Mouse (Mus musculus) embryo, embryonic 10 days (tissue): ENCODE results near the gene Nid1.
"Not testable (repeated sequence)": the region's sequence is repeated elsewhere in the genome, so short reads cannot be mapped to it uniquely, and the experiment has no call there.

Source experiments
- DNase-seq: peaks from one replicate; pipeline ENCODE4 v3.0.0-alpha.2; 2015; ENCODE audit warnings: low spot score

Nid1 gene

DNA sequence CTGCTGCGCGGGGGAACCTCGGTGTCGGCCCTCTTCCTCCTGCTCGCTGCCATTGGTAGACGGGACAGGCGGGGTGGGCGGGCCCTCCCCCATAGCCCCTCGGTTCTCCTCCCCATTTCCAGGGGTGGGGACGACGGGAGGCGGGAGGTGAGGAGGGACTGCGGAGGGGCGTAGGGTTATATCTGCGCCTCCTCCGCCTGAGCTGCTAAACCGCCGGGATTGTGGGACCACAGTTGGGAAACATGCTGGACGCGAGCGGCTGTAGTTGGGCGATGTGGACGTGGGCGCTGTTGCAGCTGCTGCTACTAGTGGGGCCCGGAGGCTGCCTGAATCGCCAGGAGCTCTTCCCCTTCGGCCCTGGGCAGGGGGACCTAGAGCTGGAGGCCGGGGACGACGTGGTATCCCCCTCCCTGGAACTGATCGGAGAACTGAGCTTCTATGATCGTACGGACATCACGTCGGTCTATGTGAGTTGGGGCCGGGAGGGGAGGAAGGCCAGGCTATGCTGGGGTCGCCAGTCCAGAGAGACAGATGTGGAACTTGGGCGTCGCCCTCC, at the start of gene Nid1:
Gene Nid1 (plus strand): TSS at position 92 of the 556 bp plus-strand sequence.
- DNase-seq = peak; percentile 36

DNA sequence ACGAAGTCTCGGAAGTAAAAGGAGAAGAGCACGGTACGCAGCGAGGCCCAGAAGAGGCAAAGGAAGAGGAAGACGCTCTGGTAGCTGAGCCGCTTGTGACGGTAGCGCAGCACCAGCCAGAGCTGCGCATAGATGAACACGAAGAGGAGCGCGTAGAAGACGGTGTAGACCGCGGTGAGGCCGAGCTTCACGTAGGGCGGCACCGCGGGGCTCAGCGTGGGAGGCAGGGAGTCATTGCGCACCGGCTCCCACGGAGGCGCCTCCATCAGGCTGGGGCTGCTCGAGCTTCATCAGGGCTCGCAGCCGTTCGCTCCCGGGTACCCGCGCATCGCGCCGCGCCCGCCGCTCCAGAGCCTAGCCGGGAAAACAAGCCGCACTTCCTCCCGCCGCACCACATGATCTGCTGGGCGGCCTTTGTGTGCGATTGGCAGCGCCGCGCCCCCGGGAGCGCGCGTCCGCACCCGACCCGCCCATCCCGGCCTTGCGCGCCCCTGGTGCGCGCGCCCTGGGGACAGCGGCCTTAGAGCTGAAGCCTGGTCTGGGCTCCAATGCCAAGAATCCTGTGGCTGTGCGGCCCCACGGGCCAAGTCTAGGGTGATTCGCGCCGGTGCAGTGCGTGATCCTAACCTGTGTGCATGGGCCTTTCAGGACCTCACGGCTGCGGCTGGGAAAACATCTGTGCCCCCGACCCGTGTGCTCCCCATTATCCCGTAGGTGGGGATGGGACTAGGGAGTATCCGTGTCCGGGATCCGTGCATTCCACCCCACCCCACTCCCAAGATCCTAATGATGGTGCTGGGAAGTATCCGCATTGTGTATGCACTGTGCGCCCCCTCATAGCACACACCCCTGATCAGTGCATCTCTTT, 43.9 kb upstream of the Nid1 start, which contains the start of gene Gpr137b:
Gene Gpr137b (minus strand): TSS at position 787 of the 868 bp plus-strand sequence.
- peak; percentile 47 for DNase-seq

DNA sequence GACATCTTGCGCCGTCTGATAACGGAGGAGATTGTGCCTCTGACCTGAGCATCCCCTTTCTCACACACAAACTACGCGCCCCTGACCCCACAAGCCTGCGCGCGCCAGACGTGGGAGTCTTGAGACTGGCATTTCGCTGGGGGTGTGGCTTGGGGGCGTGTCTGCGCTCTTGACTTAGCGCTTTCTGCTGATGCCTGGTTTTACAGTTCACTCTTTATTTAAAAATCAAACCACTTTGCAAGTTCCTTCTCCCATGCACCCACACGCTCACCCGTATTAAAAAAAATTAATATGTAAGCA, 43.3 kb upstream of the Nid1 start:
- peak; percentile 75 for DNase-seq

DNA sequence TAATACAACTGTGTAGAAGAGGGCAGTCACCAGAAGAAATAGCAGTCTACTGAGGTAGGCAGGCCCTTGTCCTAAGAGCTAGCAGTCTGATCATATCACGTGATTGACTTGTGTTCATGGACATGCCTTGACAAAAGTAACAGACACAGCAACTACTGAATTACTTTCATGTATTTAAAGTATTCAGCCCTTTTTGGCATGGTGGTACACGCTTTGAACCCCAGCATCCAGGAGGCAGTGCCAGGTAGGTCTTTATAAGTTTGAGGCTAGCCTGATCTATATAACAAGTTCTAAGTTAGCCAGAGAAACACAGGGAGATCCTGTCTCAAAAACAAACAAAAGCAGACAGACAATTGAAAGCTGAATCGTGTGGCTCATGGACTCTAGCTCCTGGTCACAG, 36.5 kb upstream of the Nid1 start:
- DNase-seq = not testable (repeated sequence)

DNA sequence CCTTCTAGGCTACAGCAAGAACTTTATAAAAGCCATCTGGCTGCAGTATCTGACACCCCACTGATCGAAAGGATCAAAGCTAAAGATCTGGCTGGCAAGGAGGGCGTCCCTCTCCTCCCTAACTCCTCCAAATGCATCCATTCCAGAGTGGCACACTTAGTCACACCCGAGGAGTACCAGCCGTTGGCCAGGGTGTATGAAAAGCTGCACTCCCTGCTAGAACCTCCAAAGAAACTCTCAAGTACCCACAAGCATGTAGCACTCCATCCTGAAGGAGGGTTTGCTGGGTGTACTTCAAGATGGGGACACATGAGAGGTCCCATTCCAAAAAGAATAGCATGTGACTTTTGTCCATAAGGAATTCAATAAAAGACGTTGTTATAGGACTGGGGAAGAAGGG, 34.5 kb upstream of the Nid1 start:
- not testable (repeated sequence) for DNase-seq

DNA sequence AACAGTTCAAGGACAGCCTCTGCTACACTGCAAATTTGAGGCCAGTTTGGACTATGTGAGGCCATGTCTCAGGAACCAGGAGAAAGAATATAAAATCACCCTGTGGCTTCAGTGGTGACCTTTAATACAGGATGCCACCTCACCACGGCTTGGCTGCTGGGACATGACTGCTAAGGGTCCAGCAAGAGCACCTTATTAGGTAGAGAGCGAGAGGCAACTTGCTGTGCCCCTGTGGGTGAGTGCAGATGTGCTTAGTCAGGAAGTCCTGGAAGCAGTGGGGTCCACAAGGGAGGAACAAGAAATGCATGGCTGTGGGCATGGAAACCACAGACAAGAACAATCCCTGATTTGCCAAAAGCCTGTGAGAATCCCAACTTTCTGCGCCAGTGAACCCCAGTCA, 34.0 kb upstream of the Nid1 start:
- not testable (repeated sequence) for DNase-seq

DNA sequence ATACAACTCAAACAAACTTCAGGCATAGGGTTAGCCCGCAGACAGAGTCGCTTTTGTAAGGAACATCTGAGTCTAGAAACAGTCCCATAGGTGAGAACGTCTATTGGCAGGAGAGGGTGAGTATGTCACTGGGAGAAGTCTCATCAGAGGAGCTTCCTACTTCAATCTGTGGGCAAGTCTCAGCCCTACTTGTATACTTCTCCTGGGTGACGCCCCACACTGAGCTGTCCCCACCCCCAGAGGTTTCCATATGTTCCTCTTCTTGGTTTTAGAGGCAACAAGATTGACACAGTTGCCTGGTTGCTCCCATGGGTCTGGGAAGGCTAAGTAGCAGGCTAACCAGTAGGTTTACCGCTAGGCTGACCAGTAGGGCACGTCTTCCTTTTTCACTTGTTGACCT, 33.5 kb upstream of the Nid1 start:
- DNase-seq = not testable (repeated sequence)

DNA sequence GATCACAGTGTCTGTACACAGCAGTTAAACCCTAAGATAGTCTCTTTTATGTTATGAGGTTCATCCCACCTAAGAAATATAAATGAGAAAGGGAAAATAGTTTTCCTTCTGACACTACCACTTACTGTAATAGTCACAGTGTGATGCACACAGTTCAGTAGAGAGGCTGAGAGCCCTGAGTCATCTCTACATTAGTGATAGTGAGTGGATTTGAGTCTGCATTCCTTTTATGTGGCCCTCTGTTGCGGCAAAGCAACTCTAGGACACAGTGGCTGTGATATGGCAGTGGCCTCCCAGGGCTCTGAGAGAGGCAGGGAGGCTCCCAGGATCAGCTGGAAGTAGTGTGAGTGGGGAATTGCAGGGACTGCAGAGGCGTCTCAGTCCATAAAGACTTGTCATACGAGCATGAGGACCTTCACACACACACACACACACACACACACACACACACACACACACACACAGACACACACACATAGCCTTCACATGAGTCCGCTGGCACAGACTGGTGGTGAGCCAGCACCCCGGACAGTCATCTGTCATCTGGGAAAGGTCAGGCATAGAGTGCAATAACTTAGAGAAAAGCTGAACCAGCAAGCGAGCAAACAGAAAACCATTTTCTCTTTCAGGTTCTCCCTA, 32.7 kb upstream of the Nid1 start:
- not testable (repeated sequence) for DNase-seq

DNA sequence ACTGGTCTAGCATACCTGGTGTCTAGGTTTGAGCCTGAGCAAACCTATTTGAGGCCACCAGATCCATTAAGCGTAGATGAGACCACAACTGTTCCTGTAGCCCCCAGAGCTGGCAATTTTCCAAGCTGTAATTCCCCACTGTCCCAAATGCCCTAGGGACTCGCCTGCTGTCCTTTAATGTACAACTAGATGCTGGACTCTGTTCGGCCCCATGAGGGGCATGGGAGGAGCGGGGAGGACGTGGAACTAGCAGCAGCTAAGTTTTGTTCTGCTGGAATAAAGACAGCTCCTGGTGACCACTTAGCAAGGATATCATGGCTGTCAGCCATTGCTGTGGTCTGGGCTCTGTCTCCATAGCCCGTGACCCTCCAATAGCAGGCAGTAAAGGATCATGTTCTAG, 31.8 kb upstream of the Nid1 start:
- DNase-seq = not testable (repeated sequence)

DNA sequence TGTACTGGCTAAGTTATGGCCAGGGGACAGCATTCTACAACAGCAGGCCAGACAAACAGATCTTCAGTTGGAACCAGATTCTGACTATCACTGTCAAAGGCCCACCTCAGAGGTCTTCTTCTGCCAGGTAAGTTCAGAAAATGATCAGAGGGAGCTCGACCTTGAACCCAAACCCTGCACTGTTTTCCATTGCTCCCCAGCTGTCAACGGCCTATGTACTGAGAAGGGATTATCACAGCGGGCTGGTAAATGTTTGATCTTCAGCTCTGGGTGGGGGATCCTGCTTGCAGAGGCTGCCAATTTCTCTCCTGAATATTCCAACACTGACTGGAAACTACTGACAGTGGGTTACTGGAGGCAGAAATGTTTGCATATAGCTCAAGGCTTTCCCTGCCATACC, 23.1 kb upstream of the Nid1 start:
- DNase-seq = no peak

DNA sequence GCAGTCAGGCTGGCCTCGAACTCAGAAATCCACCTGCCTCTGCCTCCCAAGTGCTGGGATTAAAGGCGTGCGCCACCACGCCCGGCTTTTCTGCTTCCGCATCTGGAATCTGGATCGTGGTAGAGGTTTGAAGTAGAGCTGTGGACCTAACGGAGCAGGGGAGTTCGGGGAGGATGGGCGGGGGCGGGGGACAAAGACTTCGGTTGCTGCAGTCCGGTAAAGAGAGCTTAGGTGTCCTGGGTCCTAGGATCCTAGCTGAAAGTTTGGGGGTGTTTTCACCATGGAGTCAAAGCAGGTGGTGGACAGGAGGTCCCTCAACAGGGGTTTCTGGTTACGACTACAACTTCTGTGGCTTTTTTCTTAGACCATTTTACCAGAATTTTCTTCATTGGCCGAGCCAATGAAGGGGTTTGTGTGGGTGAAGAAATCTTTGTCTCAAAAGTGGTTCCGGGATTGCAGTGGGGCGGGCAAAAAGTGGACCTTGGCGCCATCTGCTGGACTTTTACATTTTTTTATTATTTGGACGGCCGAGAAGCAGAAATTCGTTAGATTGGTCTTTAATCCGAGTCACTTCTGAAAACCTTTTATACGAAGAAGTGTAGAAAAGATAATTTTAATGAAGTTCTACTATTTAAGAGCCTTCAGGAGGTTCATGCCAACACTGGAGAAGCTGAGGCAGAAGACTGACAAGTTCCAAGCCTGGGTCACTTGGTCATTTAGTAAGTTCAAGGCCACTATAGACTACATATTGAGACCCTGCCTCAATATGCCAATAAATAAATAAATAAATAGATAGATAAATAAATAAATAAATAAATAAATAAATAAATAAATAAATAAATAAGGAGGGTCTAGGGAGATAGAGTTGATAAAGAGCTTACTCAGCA, 22.0 kb upstream of the Nid1 start:
- DNase-seq = peak; percentile 32

DNA sequence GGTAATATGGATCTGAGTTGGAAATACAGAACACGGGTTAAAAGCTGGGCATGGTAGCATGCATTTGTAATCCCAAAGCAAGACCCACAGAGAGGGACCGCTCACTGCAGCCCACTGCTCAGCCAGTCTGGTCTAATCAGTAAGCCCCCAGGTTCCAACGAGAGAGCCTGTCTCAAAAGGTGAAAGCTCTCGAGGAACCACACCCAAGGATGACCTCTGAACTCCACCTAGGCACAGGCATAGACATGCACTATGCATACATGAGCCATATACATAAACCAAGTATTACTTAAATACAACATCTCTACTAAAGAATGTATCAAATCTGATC, 21.4 kb upstream of the Nid1 start:
- not testable (repeated sequence) for DNase-seq

DNA sequence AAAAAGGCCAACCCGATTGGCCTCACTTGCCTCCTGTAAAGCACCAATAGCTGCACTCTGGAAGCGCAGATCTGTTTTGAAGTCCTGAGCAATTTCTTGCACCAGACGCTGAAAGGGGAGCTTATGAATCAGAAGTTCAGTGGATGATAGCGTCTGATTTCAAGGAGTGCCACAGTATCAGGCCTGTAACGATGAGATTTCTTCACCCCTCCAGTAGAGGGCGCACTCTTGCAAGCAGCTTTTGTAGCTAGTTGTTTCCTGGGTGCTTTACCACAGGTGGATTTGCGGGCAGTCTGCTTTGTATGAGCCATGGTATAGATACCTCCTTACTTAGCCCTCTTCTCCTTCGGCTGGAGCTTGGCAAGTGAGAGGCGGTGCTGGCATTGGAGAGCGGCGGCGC, 18.5 kb upstream of the Nid1 start:
- DNase-seq = not testable (repeated sequence)

DNA sequence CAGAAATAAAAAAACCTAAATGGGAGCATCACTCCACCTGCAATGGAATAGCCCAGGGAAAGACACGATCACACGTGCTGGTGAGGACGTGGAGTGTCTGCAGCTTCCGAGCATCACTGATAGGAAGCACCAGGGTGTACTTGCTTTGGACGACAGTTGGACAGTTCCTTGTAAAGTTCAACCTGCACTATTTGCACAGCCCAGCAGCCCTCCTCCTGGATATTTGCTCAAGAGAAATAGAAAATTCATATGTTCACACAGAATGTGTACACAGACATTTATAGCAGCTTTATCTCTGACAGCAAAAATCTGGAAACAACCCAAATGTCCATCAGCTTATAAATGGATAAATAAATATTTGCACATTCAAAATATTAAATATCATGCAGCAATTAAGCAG, 14.1 kb upstream of the Nid1 start:
- DNase-seq = not testable (repeated sequence)

DNA sequence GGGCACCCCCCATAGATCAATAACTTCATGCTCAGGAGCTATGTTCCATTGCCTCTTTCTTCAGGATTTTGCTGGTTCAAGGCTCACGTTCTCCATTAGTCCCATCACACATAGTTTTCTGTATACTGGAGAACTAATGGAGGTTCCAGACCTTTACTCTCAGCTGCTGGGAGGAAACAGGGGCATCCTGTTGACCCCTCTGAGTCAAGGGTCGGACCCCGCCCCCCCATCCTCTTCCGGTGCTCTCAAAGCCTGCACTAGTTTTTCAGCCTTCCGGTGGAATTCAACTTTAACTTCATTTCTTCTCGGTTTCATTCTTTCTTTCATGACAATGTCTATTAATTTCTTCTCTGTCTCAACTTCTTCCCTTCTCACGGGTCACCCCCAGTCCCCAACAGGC, 1.2 kb upstream of the Nid1 start:
- DNase-seq = not testable (repeated sequence)

DNA sequence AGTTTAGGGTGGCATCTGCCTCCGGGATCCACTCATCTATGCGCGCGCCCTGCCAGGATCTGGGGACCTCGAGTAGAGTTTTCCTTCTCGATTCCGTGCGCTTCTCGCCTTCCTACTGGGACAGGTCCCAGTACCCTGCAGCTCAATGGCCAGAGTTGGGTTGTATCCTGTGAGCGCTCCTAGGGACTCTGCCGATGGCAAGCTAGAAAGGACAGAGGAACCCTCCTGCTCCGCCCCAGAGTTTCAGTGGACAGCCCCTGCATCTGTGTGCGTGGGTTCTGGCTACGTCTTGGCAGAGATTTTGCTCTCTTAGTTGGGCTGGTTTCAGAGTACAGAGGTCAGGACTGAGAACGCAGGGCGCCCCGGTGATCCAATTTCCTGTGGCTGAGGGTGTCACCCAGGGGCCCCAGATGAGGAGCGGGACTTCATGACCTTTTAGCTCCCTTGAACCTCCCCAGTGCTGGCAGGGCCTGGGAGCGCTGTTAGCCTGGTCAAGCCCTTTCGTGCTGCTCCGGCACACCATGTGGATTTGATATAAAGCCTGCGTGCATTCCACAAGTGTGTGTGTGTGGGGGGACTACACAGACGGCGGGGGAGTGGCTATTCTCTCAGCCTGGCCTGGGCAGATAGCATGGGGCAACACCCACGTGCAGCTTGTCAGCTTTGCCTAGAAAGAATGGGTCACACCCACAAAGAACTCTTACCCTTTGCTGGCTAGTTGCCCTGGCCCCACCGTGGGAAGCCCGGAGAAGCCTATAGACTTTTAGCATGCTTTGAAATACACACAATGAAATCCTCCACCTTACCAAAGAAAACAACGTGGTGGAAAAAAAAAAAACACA, 982 bp downstream of the Nid1 start:
- not testable (repeated sequence) for DNase-seq

DNA sequence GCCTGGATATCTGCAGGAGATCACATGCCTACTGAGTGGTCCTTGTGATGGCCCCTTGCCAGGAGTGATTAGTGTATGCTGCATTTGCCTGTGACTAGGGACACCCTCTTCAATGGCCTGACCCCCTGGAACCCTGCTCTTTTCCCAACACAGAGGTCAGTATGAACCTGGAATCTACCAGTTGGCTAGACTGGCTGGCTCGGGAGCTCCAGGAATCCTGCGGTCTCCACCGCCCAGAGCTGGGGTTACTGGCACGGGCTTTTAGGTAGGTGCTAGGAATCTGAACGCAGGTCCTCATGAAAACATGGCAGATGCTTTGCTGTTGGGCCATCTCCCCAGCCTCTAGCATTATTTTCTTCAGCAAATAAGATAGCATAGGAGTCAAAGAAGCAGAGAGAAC, 8.2 kb downstream of the Nid1 start:
- not testable (repeated sequence) for DNase-seq

DNA sequence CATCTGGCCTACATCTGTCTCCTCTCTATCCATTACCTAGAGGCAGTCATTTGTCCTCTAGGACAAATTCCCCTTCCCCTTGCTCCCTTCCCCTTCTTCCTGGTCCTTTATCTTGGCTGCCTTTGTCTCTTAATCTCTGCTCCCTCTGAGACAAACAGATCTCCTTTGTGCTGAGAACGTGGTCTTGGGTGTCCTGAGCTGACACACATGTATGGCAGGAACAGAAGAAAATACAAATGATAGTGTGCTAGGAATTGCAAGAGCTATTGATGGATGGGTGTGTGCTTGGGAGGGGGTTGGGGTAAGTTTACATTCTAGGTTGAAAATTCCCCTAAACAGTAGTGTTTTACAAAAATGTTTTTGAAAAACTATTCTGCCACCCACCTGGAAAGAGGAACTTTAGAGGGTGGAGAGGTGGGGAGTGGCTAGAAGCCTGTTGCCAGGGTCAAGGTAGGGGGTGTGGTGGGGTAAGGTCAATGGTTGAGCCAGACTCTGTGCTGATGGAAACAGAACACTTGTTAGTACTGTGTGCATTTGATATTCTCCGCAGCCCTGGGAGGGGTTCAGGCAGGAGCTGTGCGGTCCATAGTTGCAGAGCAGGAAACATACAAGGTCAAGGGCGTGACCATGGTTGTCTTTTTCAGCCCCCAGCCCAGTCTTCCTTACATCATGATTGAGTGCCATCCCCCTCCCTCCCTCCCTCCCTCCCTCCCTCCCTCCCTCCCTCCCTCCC, 9.5 kb downstream of the Nid1 start:
- not testable (repeated sequence) for DNase-seq

DNA sequence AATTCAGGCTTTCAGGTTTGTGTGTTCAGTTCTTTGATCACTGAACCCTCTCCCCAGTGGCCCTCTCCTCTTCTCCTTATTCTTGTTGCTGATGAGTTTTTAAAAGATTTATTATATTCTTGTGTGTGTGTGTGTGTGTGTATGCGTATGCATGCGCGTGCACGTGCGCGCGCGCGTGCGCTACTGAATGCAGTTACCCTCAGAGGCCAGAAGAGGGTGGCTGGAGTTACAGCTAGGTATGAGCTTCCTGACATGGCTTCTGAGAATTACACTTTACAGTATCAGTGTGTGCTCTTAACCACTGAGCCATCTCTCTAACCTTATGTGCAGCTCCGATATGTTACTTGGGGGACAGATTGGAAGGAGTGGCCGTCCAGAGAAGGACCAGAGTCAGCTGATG, 12.6 kb downstream of the Nid1 start:
- not testable (repeated sequence) for DNase-seq

DNA sequence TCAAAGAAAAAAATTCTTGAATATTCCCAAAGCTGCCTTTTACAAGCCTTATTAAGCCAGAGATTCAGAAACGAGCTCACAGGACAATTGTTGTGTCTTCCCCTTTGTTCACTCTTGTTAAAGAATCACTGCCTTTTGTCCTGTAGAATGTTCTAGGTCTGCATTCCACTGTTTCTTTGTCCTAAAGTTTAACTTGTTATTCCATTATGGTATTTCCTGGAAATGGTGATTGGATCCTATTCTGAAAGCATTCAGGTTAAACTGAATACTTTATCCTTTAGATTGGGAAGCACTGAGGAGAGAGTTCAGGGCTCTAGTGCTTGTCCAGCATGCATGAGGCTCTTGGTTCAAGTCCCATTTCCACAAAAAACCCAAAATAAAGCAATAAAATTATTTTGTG, 13.6 kb downstream of the Nid1 start:
- not testable (repeated sequence) for DNase-seq

DNA sequence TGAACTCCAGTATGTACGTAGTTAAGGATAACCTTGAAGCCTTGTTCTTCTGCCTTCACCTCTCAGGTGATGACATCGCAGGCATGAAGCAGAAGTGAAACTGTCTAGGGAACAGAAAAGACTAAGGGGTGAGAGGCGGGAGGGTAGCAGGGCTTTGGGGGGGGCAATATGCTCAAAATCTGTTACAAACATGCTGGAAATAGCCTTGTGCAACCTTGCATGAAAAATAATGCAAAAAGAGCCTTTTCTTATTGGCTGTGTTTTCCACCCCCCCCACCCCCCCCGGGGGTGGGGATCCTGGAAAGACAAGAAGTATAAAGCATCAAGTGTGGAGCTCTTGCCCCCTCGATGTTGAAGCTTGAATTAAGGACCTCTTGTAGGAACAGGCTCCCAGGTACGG, 16.0 kb downstream of the Nid1 start:
- not testable (repeated sequence) for DNase-seq
